Mouse (Mus musculus): ENCODE data around the gene Prg3.

Gene Prg3

DNA sequence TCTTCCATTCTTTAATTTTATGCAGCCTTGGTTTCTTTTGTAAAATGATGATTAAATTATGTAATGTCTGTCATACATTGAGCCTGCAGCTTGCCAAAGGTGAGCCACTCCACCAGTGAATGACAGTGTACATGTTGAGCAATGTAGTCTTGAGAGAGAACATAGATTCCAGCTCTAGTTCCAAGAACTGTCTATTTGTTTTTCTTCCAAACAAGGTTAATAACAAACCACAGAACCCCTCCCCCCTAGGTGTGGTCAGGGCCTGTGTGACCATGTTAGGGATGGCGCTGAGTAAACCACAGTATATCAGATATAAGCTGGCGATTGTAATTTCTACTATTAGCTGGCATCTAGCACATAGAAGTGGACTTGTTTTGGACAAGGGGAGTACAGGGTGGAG is 8.4 kb downstream of the Prg3 start:
- no peak for DNase-seq

DNA sequence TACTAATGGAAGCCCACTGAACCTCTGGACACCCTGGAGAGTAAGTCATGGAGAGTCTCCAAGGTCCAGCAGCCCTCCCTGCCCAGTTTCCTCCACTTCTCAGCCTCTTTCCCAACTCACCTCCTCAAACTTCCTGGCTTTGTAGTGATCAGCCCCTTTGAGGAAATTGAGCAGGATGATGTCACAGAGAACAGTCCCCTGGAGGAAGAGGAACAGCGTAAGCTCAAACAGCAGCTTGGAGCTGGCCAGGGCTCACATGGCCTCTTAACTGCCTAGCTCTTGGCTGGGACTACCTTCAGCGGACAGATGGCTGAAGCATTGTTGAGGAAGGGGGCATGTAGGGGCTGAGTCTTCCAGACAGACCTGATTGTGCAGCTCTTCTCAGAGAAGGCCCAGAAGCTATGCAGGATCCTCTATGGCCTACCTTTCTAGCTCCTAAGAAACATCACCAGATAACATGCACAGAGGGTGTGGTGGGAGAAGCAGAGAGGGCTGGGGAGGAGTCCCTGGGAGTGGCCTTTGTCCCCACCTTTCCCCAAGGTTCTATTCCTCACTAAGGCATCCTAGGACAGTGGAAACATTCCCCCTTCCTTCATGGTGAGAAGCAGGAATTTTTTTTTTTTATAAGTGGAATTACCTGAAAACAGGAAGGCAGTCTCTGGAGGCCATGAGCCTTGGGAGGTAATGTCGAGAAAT is 11.6 kb downstream of the Prg3 start:
- DNase-seq, result no peak

DNA sequence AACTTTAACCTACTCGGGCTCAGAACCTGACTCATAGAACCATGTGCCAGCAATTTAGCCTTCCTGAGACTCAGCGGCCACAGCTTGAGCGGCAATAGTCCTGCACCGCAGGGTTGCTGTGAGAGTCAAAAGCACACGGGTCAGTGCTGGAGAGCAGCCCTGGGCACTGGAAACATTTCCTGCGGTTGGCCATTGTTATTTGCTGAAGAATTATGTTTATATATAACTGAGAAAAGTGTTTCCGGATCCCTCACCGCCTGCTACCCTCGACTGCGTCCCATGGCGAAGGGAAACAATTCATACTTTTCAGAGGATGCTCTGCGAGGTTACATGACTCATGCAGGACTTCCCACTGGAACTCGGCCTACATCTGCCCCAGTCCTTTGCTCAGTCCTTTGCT is 13.5 kb downstream of the Prg3 start:
- DNase-seq, result no peak

DNA sequence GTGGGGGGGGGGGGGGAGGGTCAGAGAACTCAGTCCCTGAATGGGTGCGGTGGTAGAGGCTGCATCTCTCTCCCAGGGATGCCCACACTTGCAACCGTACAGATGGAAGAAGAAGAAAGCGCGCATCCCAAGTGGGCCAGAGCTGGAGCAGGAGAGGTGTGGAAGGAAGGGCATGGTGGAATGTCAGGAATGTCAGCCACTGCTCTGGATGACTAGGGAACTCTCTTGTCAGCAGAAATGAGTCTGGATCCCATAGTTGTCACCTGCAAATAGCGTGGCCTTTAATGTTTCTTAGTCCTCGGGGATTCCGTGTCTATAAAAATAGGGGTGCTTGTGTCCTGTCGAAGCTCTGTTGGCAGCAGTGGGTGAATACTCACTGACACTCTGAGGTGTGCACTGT is 14.6 kb downstream of the Prg3 start:
- DNase-seq, result no peak

DNA sequence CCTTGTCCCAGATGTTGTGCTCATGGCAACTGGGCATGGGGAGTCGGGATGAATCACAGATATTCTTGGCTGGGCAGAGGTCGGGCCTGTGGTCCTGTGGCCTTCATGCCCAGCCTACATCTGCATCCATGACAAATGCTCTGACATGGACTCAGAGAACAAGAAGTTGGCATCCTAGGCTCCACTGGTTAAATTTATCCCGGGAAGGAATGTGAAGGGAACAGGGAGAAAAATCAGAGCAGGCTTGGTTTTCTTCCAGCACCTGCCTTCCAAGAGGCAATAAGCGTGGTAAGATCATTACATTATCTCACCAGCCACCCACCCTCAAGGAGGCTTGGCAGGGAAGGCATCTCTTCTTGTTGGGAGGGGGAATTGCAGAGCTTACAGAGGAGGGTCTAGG is 16.3 kb downstream of the Prg3 start:
- DNase-seq, result peak; percentile 33

DNA sequence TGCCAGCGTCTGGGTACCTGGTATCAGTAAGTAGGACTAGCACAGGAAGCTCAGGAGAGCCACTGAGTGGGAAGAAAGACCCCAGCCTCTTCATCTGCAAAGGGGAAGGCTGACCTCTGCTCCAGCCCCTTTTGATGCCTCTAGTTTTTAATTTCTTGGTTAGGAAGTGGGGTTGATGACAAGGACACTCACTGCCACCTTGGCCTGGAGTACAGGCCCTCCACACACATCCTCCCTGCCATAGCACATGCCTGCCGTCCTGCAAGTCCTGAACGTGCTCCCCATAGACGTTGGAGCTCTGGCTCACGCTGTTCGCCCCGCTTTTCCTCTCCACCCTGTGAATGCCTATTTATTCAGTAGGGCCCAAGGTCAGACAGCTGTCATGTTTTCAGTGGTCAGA is 18.6 kb downstream of the Prg3 start:
- DNase-seq, result no peak

DNA sequence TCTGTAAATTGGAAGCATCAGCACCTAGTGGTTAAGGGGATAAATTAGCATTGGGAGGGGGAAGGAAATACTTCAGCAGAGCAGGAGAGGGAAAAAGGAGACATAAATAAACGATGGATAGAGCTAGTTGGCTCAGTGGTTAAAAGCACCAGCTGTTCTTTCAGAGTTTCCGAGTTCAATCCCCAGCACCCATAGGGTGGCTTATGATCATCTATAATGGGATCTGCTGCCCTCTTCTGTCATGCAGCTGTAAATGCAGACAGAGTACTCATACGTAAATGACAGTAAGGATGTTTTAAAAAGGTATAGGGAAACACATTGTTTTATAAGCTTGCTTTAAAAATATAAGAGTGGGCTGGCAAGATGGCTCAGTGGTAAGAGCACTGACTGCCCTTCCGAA is 19.7 kb downstream of the Prg3 start:
- DNase-seq, result no peak

DNA sequence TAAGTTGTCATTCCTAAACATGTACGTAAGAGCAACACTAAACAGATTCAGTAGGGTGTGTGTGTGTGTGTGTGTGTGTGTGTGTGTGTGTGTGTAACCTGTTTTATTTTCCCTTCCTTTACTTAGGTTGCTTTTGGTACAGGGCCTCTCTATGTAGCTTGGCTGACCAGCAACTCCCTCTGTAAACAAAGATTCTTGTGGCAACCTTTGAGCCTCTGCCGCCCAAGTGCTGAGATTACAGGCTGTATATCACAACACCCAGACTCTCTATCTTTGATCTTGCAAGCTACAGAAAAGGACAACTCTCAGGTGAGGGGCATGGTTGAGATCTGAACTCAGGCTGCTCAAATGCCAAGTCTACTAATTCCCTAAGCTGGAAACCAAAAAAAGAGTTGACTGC is 21.2 kb downstream of the Prg3 start:
- DNase-seq, result no peak

DNA sequence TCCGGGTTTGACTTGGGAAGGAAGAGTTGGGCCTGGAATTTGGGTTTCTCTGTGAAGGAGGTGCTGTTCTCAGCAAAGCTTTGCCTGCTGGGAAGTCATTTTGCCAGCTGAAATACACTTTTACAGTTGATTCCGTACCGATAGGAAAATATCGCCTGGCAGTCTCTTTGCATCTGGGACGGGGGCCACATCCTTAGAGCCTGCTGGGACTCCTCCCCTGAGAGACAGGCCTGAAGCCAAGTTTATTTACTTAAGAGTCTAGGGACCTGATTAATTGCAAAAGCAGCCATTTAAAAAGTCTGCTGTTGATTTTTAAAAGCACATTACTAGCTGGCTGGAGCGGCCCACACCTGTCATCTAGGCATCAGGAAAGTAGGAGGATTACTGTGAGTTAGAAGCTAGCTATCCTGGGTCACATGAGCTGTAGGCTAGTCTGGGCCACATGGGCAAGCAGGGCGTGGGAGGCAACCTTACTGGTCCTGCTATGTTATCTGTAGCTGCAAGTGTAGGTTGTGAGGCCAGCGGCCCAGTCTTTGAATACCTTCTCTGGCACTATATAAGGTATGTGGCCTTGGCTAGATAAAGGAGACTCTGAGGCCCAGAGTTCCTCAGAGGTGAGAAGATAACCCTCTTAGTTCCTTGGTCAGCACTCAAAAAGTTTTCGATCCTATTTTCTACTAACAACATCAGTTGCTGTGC is 24.0 kb downstream of the Prg3 start:
- DNase-seq, result no peak

DNA sequence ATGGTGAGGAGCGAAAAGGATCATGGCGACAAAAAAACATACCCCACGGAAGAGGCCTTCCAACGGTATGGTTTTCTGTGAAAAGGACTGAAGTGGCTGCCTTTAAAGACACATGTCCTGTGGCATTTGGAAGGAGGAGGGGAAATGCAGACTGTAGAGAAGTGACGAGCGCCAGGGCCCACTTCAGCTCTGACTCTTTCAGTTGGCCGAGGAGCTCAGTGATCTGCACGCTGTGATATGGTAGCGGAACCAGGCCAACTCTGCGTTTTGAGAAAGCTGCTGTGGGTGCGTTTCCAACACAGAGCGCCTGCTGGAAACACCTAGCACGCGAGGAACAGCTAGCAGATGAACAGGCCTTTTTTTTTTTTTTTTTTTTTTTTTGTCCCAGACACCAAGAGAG is 24.7 kb downstream of the Prg3 start:
- no peak for DNase-seq

DNA sequence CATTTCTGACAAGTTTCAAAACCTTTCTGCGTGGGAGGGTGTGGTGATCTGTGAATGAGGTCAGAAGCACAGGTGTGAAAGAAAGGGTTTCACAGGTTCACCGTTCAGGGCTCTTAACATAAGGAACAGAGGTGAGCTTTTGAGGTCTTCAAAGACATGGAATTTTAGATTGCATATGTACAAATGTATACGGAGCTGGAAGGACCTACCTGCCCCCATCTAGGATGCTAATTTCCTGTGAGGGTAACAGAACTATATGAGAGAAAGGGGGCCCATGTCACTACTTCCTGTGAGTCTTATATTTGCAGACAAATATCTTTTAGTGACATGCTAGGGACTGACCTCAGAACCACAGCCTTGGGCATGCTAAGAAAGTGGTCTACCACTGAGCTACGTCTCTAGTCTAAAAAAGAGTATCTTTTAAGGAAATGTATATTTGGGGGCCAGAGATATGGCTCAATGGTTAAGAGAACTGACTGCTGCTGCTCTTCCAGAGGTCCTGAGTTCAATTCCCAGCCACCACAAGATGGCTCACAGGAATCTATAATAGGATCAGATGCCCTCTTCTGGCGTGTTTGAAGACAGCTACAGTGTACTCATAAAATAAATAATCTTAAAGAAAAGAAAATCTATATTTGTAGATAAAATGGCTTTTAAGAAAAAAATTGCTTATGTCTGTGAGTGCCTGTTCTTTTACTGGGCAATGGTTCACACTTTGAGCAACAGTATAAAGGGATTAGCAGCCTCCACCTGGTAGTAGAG is 26.0 kb downstream of the Prg3 start:
- DNase-seq, result no peak

DNA sequence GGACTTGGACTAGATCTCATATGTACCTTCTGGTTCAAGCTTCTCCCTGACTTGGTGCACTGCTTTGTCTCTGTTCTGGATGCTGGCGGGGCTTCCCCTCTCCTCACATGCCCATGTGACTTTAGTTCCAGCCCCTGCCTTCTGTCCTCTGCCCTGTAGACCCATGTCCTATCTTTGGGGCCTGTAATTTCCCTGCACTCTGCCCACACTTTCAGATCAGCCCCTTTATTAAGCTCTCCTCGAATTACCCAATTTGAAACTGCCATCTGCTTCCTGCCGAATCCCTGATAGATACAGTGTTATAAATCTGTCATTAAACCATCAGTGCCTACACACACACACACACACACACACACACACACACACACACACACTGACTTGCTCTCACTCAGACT is 26.6 kb downstream of the Prg3 start:
- peak; percentile 68 for DNase-seq

DNA sequence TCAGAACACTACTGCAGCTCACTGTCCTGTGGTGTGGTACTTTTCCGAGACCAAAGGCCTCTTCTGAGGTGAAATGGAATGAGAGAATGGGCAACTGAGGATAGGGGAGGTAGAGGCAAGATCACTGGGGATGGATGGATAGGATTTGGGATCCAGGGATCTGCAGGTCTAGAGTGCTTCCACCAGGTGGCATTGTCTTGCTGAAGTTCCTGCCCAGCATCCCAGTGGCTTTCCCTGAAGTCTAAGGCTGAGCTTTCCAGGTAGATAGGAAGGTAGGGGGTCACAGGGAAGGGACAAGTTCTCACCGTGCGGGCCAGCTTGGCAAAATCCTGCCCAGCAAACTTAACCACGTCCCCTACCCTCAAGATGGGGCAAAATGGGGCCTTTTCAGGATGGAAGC is 34.0 kb downstream of the Prg3 start:
- DNase-seq, result no peak

DNA sequence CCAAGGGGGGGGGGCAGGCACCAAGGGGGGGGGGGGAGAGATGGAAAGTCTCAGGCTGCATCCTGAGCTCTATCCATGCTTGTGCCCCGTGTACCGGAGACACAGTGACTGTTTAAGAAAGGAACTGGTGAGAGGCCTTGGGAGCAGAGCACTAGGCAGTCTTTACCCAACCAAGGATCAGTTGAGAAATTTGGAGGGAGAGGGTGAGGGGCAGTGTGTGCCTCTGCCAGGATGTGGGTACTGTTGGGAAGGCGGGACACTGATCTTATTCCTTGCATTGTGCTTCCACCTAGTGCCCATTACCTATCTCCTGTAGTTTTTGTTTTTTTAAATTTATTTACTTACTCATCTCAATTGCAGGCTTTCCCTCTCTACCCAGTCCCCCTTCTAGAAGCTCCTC is 38.2 kb downstream of the Prg3 start:
- no peak for DNase-seq

DNA sequence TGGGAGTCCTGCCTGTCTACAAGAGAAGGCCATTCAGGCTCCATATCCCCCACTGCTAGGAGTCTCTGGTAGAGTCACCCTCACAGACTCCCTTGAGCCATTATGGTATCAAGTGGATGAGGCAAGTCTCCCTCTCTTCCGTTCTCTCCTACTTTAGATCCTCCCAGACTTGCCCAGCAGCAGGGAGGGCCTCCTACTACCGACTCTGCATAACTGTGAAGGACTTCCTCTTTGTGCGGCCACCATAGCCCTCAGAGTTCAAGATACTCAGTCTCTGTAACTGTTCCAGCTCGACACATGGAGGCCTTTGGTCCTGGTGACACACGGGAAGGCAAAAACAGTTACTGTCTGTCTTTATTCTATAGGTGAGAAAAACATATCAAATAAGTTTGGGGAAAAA is 39.3 kb downstream of the Prg3 start:
- no peak for DNase-seq

DNA sequence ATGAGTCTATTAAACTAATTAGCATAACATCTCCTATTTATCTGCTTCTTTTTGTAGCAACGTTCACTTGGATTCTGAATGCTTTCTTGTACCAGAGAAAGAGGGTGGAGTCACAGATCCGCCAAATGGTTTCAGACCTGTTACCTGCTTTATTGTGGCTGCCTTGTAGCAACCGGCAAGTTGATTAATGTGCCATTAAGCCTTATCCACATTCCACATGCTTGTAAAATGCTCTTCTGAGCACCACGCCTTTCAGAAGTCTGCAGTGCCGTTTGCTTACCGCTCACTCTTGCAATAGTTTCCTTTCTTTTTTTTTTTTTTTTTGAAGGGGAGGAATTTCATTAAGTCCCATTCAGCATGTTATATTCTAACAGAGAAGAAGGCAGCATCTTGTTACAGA is 41.9 kb downstream of the Prg3 start:
- DNase-seq, result no peak

DNA sequence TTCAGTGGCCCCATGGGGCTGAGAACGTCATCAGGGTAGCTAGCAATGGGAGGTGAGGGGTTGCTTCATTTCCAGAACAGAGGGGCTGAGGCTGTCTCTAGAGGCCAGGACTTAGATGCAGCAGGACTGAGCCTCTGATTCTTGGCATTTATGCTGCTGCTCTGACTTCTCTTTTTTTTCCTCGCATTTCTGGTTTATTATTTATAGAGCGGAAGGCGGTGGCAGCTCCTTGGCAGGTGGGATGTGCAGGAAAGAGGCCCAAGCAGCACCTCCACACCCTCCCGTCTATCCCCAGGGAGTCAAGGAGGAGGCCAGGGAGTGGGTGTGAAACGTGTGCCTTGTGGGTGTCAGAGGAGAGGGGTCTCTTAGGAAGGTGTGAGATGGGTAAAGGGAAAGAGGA is 43.0 kb downstream of the Prg3 start:
- DNase-seq, result no peak

DNA sequence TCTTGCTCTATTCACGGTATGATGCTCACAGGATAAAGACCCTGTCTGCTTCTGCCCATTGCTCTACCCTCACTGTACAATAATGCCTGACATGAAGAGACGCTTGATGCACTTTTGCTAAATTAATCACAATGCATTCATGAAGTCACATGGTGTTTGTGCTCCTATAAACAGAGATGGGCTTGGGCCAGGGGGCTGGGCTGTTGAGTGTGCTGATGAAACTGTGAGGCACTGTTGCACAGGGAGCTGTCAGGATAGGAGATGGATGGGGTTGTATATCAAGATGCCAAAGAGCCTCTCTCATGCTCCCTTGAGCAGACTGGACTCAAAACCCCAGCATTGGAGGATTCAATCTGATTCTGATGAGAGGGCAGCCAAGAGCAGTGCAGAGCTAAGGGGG is 45.1 kb downstream of the Prg3 start:
- DNase-seq, result no peak

DNA sequence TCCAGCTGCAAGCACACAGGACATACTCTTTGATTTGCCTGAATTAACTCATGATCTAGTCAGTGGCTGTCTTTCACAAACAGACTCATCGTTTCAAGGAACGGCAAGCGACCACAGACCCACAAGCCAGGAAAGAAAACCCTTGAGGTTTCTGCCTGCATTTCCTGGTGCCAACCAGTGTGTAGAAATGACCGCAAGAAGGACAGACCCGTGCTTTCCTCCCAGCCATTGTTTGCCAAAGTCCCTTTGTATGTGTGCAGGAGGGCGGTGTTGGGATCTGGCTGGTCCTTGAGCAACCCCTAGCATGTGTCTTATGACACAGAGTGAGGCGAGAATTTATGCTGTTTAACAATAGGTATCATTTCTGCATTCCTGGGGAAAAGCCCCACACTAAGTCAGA is 46.2 kb downstream of the Prg3 start:
- no peak for DNase-seq

DNA sequence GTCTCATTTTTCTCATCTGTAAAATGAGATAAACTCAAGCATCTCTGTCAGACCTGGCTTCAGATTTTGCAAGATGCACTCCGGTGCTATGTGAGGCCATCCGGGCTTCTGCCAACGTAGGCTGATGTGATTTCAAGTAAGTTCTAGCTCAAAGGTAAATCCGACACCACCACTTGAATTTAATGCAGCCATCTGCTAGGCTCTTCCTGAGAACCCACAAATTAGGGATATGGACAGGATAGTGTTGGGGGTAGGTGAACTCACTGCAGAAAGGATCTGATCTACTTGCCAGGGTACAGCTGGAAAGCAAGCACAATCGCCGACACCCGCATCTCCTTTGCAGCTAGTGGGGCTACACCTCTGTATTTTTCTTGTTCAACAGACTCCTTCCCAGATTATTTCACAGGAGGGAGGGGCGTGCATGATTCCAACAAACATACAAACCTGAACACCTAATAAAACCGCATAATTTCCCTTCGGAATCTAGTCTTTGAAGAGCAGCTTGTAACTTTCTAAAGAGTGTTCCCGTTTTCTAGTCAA is 48.6 kb downstream of the Prg3 start:
- no peak for DNase-seq

DNA sequence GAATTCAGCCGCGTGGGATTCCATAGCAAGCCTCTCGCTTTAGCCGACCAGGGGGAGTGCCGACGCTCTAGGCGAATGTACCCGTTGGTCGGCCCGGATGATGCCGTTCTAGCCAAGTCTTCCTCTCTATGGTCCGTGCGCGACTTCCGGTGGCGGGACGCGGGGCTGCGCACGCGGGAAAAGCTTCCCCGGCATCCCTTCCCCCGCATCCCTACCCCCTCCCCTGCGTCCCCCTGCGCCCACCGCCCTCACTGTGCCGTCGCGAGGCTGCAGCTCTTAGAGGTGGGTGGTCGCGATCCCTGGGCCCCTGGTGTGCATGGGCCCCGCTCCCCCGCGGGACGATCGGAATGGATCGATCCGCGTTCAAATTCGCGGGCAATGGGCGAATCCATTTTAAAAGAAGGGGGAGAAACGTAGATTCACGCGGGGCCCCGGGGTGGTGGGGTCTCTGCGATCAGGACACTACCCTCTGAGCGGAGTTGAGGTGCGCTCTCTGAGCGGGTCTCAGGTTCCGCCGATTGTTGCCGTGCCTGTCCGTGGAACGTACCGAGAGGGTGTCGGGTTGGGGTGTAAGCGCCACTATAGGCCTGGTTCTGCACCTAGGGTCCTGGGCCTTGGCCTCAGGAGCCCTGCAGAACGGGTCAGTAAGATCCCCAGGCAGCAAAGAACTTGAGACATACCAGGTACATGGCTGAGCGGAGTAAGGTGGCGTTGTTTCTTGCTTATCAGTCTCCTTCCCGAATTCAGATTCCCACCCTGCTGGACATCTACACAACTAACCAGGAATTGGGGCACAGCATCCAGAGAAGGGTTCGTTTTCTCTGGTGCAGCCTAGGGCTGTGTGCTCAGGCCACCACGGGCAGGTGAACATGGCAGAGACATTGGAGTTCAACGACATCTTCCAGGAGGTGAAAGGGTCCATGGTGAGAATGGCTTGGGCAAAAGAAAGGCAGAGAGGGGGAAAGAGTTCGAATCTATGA is 49.3 kb downstream of the Prg3 start, which contains the start of the genes Ssrp1 and P2rx3:
Ssrp1 (plus strand) TSS at position 188 of the 980 bp plus-strand sequence.
P2rx3 (minus strand) TSS at position 416 of the 980 bp plus-strand sequence.
- peak; percentile 92 for DNase-seq

DNA sequence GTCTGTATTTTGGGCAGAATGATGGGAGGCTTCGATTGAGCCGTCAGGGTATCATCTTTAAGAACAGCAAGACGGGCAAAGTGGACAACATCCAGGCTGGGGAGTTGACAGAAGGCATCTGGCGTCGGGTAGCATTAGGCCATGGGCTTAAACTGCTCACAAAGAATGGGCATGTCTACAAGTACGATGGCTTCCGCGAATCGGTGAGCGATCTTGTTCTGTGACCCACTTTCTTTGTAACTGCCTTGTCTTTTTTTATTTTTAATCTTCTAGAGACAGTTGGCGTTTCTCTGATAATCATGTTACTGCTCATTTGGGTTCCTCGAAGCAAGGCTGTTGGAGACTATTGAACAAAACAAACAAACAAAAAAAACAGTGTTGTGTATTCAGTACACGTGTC is 50.3 kb downstream of the Prg3 start:
- no peak for DNase-seq
